Mouse (Mus musculus) adrenal gland, adult (tissue): ENCODE measurements around the gene Carmil2.

Experiments used
- DNase-seq, 2 experiments: peaks; one replicate each; pipeline ENCODE4 v3.0.0; 2022 to 2023; ENCODE audit warnings: low spot score in 1 of 2; ENCODE audit not compliant: inconsistent age in 2 of 2

The Carmil2 gene

GRCm38 (mm10) chr8:105716302-105716945 lies 30.4 kb downstream of the Carmil2 start:
- no peak for DNase-seq

- DNase-seq, result peak; percentile 46 to 70
These were observed 33.6 kb downstream of the Carmil2 start for GRCm38 (mm10) chr8:105719637-105720036.

- no peak for DNase-seq
These were observed 36.8 kb downstream of the Carmil2 start for GRCm38 (mm10) chr8:105722861-105723260.

- no peak for DNase-seq
These were observed 39.7 kb downstream of the Carmil2 start for GRCm38 (mm10) chr8:105725726-105726125.

- peak; percentile 52 to 63 for DNase-seq
These were observed 41.5 kb downstream of the Carmil2 start for GRCm38 (mm10) chr8:105727397-105728124.

- DNase-seq, result no peak
These were observed 46.1 kb downstream of the Carmil2 start for GRCm38 (mm10) chr8:105732186-105732585.

GRCm38 (mm10) chr8:105739216-105739615 lies 53.1 kb downstream of the Carmil2 start:
- no peak for DNase-seq

- peak in 1 of 2 experiments; percentile 34 for DNase-seq
These were observed 57.2 kb downstream of the Carmil2 start for GRCm38 (mm10) chr8:105743301-105743700.
